Mouse (Mus musculus): Measurements from ENCODE around the gene Ripk3. TPM values are rescaled to one million over a fixed set of nuclear protein-coding genes. Genes with fewer than 3 reads are reported as not detected.

Gene Ripk3
- total RNA-seq, 2 experiments from 2014 or later = 1.4 to 1.8 TPM

DNA sequence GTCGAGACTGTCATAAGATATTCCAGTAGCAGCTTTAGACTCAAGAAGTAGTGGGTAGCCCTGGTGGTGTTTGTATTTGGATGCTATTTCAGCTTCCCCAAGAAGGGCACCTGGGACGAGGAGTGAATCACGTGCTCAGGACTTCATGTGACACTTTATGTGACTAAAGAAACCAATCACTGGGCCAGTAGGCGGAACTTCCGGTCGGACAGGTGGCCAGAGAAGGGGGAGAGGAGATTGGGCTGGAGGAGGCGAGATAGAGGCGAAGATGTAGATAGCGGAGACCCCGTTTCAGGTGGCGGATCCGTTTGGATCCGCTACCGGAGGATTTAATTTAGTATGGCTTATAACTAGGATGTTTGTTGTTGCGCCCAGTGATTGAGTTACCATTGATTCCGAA is 26.2 kb upstream of the Ripk3 start:
- DNase-seq = peak; percentile 88
- intact Hi-C loops (cut with DNase I) = no loop called here

GRCm38 (mm10) chr14:55795380-55796163 is 6.9 kb upstream of the Ripk3 start:
- intact Hi-C loops (cut with DNase I) = no loop called here
- no peak for DNase-seq

DNA sequence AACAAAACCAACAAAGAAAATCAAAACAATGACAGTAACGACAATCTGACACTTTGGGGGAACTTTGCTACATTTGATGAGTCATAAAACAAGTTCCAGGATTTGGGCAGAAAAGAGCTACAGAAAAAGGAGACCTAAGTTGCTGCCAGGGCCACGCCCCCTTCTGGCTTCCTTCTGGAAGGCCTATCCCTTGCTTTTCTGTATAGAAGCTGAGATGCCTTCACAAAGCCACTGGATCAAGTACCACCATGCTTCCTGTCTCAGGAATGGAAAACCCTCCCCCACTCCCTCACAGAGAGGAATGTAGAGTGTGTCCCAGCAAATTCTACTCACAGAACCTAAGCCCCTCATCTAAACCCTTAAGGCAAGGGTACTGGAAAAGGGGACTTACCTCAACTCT is 5.3 kb upstream of the Ripk3 start:
- intact Hi-C loops (cut with DNase I) = no loop called here
- DNase-seq = no peak

- intact Hi-C loops (cut with DNase I) = no loop called here
- no peak for DNase-seq
Measured at GRCm38 (mm10) chr14:55793461-55793860, 4.8 kb upstream of the Ripk3 start.

GRCm38 (mm10) chr14:55787731-55788130 is 934 bp downstream of the Ripk3 start:
- intact Hi-C loops (cut with DNase I) = no loop called here
- DNase-seq = no peak

DNA sequence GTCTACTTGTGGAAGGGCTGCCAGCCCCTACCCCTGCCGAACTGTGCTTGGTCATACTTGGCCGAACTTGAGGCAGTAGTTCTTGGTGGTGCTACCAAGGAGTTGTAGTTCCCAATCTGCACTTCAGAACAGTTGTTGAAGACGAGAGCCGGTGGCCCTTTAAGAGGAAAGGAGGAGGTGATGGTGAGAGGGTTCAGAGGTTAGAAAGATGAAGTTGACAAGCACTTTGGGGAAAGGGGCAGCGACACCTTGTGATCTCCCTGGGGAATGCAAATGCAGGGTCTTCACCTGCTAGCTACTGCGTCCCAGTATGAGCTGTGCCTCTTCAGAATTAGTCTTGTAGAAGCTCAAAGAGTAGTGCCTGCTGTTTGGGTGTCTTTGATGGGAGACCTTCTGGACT is 3.5 kb downstream of the Ripk3 start:
- no peak for DNase-seq
- intact Hi-C loops (cut with DNase I) = no loop called here

GRCm38 (mm10) chr14:55783958-55784235 is 4.8 kb downstream of the Ripk3 start, which contains the start of gene Adcy4:
Gene Adcy4 (minus strand): TSS chr14:55784095.
- intact Hi-C loops (cut with DNase I) = no loop called here
- DNase-seq = no peak

DNA sequence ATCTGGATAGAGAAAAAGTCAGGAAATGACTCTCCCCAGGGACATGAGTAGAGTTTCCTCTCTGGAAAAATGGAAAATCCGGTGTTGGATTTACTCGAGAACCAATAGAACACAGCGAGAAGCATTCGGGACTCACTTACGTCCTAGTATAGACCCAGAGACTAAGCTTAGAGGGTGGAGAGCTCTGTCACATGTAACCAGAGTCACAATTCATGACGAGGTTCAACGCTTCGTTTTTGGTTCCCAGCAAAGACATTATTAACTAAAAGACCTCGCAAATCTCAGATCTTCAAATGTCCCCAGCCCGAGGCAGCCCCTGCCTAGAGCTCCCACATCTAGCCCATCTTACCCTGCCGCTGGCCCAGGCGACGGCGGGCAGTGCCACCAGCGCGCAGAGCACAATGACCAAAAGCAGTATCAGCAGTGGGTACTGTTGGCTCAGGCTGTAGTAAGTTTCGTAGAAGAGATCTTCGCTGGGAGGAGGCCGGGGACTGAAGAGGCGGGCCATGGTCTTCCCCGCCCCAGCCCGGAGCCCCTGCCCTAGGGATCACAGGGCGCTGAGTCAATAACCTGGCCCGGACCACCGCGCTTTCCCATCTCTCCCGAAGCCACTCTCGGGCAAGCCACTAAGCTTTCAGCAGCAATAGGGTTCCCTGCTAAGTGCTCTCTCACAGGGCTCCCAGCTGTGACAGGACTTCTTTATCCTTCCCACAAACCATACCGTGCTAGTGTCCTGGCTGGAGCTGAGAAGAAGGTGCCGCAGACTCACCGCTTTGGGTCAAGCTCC is 5.3 kb downstream of the Ripk3 start:
- intact Hi-C loops (cut with DNase I) = no loop called here

GRCm38 (mm10) chr14:55782361-55782960 is 6.2 kb downstream of the Ripk3 start:
- no peak for DNase-seq
- intact Hi-C loops (cut with DNase I) = no loop called here

More for the DNA sequence above, 5.3 kb downstream of the Ripk3 start:
- no peak for DNase-seq

DNA sequence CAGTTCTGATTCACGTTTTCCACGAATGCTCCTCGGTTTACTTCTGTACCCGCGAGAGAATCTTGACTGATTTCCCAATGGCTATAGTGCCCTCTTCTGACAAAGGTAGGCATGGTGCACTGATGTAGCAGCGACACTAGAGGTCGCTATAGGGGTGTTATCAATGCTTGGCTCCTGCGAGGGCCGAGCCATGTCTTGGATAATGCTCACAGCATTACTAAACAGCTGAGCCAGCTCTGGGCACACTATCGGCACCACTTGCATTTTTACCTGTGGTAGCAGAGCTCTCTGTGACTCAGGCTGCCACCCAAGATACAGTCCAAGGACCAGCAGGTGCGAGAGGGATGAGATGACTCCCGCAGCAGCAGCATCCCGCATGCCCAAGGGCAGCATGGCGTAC is 7.4 kb downstream of the Ripk3 start:
- peak; percentile 53 for DNase-seq
- intact Hi-C loops (cut with DNase I) = no loop called here

DNA sequence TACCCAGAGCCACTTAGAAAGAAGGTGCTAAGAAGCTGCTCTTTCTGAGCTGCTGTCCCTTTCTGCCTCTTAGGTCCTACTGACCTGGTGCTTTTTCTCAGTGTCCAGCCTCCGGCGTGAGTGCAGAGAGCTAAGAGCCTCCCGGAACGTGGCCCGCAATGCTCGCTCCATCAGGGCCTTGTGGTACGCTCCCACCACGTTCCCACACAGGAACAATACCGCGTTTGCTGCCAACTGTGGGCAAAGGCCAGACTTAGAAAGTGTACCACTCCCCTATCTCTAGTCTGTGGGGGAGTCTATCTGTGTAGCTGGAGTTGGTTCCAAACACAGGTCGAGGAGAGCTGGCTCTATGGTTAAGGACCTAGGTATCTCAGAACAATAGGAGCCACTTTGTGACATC is 7.9 kb downstream of the Ripk3 start:
- intact Hi-C loops (cut with DNase I) = no loop called here
- no peak for DNase-seq

GRCm38 (mm10) chr14:55779656-55780055 is 9.0 kb downstream of the Ripk3 start:
- intact Hi-C loops (cut with DNase I) = no loop called here
- DNase-seq = no peak

DNA sequence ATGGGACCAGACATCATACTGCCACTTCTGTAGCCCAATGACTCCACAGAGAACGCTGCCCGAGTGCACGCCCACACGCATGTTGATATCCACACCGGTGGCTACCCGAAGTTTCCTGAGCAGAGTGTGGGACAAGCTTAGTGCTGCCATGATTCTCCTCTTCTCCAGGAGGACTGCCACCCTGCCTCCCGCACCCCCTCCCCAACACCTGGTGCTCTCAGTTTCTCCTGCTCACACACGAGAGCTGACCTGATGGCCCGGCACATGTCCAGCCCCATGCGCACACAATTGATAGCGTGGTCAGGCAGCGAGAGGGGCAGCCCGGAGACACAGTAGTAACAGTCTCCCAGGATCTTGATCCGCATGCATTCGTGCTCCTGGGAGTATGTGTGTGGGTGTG is 10.0 kb downstream of the Ripk3 start:
- intact Hi-C loops (cut with DNase I) = no loop called here
- DNase-seq = no peak

DNA sequence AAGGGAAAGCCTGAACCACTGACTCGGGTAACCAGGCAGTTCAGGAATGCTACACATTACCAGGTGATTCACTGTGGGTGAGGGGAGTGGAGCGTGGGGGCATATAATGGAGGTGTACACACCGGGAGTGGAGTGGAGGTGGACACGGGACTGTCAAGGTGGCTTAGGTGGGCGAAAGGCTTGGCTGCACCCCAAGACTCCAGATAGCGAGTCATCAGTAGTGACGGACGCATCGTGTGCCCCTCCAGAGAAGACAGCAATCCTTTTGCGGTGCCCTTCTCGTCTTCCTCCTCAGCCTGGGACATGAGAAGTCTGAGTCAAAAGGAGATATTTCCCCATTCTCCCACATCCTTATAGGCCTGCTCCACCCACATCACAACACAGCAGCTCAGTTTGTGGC is 10.9 kb downstream of the Ripk3 start:
- intact Hi-C loops (cut with DNase I) = no loop called here
- no peak for DNase-seq

DNA sequence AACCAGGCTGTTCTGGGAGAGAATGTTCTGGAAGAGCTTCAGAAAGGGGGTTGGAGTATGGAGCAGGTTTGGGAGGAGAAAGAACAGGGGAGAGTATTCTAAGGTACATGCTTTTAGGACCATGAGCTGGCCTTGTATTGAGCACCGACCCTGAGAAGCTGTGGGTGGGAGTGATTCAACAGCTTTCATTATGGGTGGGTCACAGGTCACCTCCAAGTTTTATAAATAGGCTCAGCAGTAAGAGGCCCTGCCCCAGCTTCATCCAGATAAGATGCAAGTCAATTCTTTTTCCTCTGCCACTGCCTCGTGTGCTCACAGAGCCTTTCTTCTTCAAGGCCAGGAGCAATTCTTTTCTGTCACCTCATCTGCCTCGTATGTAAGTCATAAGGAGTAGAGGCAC is 11.5 kb downstream of the Ripk3 start:
- DNase-seq = no peak
- intact Hi-C loops (cut with DNase I) = no loop called here

DNA sequence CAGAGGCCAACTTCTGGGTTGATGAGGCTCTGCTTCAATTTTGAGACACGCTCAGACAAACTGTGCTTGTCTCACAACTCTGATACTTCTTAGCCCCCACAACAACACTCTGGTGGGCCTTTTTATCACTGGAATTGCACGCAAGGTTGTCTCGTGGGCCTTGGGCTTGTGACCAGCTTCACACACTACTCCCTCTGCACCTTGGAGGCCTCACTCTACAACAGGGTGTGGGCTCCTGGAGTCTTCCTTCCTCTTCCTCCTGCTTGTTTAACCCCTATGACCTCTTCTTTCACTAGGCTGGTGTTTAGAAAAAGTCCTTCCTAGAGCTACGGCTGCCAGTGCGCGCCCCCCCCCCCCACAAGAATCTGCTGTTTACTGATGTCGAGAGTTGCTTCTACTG is 12.0 kb downstream of the Ripk3 start:
- no peak for DNase-seq
- intact Hi-C loops (cut with DNase I) = no loop called here

DNA sequence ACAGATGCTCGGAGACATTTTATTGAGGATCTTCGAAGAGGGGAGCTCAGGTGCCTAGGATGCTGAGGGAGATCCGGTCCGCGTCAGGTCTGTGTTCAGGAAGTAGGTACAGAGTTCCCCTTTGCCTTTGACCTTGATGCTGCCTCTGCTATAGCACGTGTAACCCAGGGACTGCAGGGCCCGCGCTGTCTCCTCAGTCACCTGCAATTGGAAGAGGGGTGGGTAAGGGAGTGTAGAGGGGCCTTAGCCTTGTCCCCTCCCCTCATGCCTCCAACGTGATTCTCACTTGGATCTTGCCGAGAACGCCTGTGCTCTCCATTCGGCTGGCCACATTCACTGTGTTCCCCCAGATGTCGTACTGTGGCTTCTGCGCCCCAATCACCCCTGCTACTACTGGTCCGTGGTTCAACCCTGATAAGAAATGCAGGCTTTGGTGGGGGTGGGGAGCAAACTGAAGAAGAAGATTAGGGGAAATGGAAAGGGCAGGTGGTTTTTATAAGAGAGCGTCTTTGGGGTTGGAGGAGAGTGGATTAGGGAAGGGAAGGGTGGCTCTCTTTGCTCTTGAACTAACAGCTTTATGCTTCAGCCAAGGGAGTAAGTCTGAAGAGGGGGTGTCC is 19.5 kb downstream of the Ripk3 start:
- no peak for DNase-seq
- intact Hi-C loops (cut with DNase I) = no loop called here

DNA sequence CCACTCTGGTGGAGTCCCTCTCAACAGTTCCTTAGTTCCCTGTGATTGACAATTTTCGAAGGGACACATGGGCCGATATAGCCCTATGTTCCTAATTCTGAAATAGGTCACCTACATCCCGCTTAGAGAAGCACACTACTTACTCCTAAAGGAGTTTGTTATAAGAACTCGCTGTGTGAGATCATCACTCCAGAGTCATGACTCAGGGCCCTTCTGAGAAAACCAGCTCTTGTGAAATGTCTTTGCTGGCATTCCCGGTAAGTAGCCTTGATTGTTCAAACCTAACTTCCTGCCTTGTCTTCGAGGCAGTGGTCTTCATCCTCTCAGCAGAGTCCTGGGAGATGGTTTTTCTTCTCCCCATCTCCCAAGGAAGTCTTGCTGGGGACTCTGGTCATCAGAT is 20.1 kb downstream of the Ripk3 start:
- DNase-seq = no peak
- intact Hi-C loops (cut with DNase I) = no loop called here

DNA sequence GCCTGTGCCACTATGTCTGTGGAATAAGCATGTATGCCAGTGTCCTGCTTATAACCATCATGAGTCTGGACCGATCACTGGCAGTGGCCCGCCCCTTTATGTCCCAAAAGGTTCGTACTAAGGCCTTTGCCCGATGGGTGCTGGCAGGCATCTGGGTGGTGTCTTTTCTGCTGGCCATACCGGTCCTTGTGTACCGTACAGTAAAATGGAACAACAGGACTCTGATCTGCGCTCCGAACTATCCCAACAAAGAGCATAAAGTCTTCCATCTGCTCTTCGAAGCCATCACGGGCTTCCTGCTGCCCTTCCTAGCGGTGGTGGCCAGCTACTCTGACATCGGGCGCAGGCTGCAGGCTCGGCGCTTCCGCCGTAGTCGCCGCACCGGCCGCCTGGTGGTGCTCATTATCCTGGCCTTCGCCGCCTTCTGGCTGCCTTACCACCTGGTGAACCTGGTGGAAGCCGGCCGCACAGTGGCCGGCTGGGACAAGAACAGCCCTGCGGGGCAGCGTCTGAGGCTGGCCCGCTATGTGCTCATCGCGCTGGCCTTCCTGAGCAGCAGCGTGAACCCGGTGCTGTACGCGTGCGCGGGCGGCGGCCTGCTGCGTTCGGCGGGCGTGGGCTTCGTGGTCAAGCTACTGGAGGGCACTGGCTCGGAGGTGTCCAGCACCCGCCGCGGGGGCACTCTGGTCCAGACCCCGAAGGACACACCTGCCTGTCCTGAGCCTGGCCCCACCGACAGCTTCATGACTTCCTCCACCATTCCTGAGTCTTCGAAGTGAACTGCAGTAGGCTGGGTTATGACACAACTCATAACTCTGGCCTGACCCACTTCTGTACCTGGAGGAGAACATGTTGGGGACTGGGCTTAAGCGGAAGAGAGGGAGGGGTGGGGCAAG is 20.9 kb downstream of the Ripk3 start:
- intact Hi-C loops (cut with DNase I) = no loop called here
- peak; percentile 59 for DNase-seq

GRCm38 (mm10) chr14:55765696-55766095 is 23.0 kb downstream of the Ripk3 start, which contains the start of gene Ltb4r1:
Gene Ltb4r1 (plus strand): TSS chr14:55765962.
- DNase-seq = no peak
- intact Hi-C loops (cut with DNase I) = no loop called here

Measured in left cerebral cortex, postnatal 4 days (tissue).